Mouse (Mus musculus) c-Kit-positive CD71-positive TER-119-negative erythroid progenitor cells, embryonic 14.5 days (primary cell): ENCODE measurements around the gene Ift57.

Experiments used
- DNase-seq: peaks from one replicate; pipeline ENCODE4 v3.0.0-alpha.2; 2013; ENCODE audit warnings: low read depth

The Ift57 gene

DNA sequence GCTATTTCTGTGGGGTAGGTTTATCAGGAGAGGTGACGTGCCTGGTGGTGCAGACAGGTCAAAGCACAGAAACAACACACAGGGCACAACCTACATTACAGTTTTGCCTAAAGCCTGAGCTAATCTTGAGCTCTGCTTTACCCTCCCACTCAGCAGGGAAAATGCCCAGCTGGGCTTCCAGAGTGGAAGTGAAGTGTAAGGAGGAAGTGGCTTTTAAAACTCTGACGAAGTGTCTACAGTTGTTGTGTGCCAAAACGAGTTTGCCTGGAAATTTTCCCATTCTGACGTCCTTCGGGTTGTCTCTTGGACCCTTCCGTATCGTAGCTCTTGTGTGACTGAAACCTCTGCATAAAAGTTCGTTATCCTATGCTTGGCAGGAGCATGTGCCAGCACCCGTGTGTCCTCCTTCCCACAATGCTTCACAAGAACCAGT lies 93.4 kb downstream of the Ift57 start:
- no peak for DNase-seq

DNA sequence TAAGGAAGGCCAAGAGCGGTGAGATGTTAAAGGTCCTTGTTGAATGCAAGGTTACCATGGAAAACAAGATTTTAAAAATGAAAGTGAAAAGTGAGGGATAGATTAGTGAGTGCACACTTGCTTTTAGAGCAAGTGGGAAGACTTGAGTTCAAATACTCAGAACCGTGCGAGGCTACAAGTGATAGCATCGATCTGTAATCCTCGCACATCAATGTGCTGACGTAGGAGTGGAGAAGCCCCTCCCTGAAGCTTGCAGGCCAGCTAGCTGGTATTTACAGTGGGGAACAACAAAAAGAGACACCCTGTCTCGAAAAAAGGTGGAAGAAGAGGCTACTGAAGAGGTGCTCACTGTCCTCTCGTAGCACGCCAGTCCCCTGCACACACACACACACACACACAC lies 94.6 kb downstream of the Ift57 start:
- DNase-seq = no peak

DNA sequence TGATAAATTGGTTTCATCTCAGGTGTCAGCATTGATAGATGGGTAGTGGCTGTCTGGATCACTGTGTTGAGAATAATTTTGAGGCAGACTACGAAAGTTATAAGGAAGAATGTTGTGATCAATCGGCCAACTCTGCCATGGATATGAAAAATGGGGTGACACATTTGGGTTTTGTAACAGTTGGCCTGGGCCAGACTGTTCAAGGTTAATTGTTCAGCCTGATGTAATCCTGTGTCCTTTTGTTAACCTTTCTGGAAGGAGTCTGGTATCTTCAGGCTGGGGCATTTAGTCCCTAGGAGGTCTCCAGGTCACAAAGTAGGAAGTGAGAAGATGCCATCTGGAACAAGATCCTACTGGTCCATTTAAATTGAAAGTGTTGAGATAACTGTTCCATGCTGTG lies 97.2 kb downstream of the Ift57 start:
- DNase-seq = no peak

DNA sequence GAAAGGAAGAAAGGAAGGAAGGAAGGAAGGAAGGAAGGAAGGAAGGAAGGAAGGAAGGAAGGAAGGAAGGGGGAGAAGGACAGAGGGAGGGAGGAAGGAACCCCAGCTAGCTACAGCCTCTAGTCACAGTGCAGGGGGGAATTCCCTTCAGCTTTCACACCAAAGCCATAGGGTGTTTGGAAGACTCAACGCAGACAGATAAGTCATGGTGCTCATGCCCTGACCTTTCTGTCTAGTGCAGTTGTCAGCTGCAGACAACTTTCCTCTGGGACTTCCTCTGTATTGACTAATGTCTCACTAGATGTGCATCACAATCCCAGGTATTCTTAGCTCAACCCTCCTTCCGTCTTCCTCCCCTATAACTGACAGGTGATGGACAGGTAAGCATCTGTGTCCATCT lies 97.9 kb downstream of the Ift57 start:
- no peak for DNase-seq

DNA sequence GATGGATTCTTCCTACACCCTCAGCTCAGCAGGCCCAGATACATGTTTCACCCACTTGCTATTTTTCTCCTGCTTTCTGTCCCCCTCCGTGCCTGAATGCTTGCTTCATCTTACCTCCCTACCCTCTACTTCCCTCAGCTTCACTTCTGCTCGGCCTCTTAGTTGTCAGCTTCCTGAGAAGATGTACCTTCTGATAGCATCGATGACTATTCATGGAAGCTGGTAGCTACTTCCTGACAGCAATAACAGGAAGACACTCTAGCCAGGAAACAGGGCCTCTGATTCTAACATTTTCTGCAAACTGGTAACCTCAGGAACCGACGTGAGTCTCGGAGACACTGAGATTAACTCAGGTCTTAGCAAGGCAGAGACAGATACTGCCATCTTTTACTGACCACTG lies 99.8 kb downstream of the Ift57 start:
- DNase-seq = no peak

DNA sequence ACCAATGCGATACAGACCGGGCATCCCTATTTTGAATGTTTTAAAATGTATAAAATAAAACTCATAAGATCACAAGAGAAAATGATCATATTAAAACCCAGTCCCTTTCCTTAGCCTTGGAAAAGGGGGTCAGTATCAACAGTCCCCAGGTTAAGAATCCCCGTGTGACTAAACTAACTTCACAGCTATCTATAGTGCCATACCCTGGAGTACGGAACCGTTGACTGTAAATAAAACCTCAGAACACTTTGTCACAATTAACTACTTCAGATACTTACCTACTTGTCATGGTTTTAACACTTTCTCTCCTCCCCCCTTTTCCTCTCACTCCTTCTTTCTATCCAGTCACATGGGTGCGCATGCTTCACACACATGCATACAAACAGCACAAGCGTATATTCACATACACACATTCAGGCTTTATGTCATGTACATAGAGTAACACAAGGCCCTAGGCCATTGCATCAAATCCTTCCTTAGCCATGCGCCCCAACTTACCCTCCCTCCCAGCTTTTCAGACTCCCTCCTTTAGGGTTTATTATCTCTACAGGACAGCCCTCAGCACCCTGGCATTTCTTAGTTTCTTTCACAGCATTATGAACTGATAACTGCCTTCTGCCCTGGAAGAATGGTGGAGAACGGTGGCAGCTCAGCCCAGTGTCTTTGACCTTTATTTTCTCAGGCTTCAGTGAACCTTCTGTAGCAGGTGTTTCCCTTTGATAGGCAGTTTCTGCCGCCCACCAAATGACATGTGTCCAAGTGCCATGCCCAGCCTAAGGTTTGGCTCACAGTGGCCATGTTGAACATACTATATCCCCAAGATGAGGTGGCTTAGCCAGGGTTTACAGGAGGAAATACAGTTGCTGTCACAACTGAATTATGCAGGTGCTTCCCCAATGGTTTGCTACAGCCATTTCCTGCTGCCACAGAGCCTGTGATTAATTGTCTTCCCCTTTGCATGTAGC lies 100.8 kb downstream of the Ift57 start, which contains the start of gene Cd47:
Cd47 (plus strand) TSS at position 937 of the 965 bp plus-strand sequence.
- DNase-seq = peak; percentile 86

DNA sequence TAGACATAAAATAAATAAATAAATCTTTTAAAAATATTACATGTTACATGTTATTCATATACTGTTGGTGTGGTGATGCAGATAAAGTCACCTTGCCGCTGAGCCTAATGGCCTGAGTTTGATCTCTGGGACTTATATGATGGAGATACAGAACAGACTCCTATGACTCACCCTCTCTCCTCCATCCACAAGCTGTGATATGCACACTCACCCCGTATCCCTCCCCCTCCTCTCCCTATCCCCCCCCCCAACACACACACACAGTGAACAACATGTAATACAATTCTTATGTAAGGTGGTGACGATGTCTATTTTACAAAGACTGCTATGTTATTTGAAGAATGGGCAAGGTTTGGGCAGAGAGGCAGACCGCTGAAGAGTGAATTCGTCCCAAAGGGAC lies 102.0 kb downstream of the Ift57 start:
- no peak for DNase-seq

DNA sequence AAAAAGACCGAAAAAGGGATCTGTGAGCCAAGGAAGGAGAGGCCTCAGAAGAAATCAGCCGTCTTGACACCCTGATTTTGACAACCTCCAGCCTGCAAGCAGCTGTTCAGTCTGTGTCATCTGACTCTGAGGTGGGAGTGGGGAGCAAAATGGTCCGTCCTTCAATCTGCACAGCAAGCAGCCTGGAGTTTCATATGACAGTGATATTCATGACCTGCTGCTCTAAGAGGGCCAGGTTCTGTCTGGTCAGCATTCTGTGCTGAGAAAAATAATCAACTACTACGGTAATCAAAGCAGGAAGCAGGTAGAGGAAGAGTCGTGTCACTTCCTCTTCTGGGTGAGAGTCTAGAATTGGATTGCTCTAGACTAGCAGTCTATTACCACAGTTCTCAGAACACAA lies 102.4 kb downstream of the Ift57 start:
- no peak for DNase-seq

DNA sequence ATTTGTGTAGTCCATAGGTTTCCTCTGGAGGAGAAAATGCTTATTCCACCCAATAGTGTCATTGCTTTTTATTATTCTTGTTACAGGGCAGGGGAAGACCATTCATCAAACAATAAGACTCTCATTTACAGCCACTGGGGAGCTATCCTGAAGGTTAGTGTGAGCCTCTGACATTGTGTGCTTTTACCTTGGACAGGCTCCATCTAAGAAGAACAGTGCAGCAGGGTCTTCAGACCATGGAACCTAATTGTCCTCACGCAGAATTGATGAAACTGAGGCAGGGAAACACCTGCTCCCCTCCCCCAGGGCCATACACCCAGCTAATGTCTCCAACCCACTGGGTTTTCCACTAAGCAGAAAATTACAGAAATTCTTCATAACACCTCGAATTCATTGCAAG lies 104.0 kb downstream of the Ift57 start:
- no peak for DNase-seq

DNA sequence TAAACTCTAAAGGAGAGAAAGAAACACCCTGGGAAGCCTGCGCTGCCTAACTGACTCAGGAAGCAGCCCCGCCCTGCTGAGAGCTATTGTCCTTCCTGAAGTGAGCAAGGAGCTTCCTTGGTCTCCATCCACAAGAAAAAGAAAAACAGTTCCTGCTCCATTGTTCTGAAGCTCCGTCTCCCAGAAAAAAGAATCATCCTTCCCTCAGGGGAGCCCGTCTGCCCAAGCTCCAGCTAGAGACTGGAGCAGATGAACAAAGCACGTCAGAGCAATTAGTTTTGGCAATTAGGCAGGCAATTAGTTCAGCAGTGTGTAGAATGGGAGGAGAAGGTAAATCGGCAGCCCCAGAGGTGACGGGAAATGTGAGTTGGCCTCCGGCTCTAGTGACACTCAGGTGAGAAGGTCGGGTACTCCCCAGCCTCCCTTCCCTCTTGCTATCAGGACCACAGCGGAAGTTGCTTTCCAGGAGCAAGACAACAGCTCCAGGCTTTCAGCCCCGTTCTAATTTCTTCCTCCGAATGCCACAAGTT lies 105.0 kb downstream of the Ift57 start:
- no peak for DNase-seq

DNA sequence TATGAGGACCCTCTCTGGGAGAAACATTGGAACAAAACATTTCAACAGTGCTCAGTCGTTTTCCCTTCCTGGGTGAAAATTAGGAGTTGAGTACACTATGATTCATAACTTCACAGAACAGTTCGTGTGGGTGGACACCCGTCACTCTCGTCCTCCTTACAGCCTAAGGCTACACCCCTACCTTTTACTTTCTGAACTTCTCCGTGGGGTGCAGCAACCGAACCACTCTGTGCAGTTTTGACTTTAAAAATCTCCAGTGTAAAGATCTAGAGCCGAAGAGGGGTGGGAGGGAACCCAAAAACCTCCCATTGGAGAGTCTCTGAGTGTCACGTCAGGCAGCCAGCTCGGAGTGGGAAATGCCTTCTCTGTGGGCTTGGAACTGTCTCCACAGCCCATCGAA lies 107.9 kb downstream of the Ift57 start:
- no peak for DNase-seq

DNA sequence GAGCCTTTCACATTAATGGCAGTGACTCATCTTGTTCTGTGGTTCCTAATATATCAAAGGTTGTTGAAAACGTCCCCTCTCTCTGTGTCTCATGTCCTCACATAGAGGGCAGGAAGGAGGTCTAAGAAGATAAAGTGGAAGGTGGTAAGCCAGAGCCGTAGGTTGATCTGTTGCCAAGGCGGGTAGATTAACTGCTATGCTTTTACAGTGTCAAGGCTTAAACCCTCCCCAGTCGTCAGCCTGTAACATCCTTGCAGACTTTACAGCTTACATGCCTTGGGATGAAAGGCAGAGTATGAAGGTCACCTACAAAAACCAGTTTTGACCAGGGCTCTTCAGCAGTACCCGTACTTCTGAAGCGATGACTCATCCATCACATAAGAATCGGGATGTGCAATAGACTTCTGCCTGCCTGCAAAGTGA lies 108.4 kb downstream of the Ift57 start:
- no peak for DNase-seq

DNA sequence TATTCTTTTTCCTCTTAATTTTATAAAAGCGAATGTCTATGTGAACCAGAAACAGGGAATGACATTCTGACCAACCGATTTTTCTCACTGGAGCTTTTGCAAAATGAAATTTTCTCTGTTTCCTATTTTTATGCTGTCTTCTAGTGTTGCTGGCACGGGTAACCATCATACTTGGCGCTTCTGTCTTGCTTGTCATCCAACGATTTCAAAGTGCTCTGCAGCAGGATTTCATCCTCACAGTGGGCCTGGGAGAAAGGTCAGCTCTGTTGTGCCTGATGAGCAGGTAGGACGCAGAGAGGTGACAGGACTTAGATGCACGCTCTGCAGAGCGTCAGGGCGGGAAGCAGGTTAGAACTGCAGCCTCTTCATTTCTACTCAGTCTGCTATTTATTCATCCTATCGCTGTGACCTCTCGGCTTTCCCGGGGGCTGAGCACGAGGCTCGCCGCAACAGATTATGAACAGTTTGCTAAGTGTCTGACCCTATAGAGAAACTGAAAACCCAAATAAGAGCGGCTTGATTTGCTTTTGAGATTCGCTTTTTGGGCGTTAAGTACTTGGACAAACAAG lies 108.9 kb downstream of the Ift57 start:
- no peak for DNase-seq

DNA sequence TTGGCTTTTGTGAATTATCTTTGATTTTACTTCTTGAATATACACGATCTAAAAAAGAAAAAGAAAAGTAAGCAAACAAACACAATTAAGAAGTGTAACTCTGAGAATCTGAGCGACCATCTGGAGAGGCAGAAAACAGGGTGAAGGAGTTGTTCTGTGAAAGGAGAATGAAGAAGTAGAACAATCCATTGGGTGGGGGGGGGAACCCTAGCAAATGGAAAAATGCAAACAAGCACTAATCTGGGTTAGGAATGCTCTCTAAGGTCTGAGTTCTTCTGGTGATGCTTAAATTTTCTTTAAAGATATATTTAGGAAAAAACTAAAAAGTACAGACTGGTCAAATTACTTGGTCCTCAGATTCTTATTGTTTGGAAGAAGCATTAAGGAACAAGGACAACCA lies 112.9 kb downstream of the Ift57 start:
- DNase-seq = no peak

DNA sequence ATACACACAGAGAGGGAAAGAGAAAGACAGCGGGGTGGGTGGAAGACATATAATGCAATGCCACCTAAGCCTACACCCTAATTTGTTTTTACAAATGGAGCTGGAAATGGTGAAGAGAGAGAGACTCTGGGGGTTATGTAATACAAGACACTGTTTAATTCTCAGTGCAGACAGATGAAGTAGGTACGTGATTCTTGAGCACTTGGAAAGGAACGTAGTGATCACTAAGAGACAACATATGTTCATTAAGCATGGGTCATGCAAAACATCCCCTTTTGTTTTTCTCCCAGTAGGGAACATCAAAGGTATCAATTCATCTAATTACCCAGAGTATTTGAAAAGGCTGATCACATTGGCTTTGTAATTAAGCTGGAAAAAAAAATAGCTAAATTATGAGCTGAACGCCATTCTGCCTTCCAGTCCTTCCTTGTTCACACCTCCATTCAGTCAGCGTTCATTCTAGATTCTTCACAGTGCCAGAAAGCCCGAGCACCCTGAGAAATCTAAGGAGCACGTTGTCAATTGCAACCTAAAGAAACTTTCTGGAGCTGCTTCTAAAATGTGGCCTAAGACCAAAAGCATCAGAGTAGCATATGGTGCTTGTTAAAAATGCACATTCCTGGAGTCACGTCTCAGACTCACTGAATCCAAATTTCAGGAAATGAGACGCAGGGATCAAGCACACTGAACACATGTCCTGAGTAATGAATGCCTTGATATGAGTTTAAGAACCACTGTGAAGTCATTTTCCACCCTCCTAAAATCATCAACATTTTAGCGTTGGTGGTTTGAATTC lies 114.0 kb downstream of the Ift57 start:
- no peak for DNase-seq

DNA sequence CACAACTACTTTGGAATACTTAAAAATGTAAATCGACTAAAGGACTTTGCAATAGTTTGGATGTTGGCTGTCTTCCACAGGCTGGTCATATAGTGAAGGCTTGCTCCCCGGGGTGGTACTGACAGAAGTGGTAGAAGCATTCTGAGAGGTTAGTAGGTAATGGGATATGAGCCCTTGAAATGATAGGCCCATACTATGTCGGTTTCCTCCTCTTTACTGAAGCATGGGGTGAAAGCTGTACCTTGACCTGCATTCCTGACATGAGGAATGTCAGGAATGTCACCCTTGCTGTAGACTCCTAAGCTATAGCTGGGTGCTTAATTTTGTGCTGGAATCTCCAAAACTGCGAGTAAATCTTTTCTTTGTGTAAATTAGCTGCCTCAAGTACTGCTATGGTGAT lies 115.4 kb downstream of the Ift57 start:
- no peak for DNase-seq
